Mouse (Mus musculus) megakaryocyte, adult 5-6 weeks (primary cell): ENCODE results near the gene Cfap43. TPM values are rescaled to one million over a fixed set of nuclear protein-coding genes. Genes with fewer than 3 reads are reported as not detected.
A peak's percentile ranks its signal among the peaks of the same experiment; 100 is the strongest.
"Not testable (repeated sequence)": the region's sequence is repeated elsewhere in the genome, so short reads cannot be mapped to it uniquely, and the experiment has no call there.

Experiments
- ATAC-seq: 2 replicates; pipeline ENCODE4 v1.8.0; 2016; ENCODE audit warnings: mild to moderate bottlenecking, inconsistent platforms; ENCODE audit not compliant: poor library complexity, severe bottlenecking
- total RNA-seq, 2 experiments: library from RNA; stranded (forward) in 1 of 2; stranded (reverse) in 1 of 2; fragments of 153-499, 151-499 nt in 1 of 2; fragments of 221-1000, 200-1000 nt in 1 of 2; gene quantifications; 2 replicates each; pipeline versions ENCODE4 v1.2.3 to v1.2.4; 2015 to 2017

The Cfap43 gene
- total RNA-seq, 2 experiments from 2014 or later, result 0.18 TPM; not detected in 1

GRCm38 (mm10) chr19:47857957-47858942 lies 60.8 kb downstream of the Cfap43 start:
- ATAC-seq, result no peak

GRCm38 (mm10) chr19:47854796-47855783 lies 64.0 kb downstream of the Cfap43 start, which contains the start of gene Gsto1:
TSS of gene Gsto1 (plus strand) at chr19:47854970.
- peak; percentile 94 for ATAC-seq

GRCm38 (mm10) chr19:47853951-47854795 lies 64.9 kb downstream of the Cfap43 start:
- peak; percentile 43 for ATAC-seq

GRCm38 (mm10) chr19:47853053-47853452 lies 66.0 kb downstream of the Cfap43 start:
- ATAC-seq, result no peak

- not testable (repeated sequence) for ATAC-seq
These were observed 67.0 kb downstream of the Cfap43 start for GRCm38 (mm10) chr19:47852131-47852530.

GRCm38 (mm10) chr19:47849735-47850134 lies 69.4 kb downstream of the Cfap43 start:
- no peak for ATAC-seq

- not testable (repeated sequence) for ATAC-seq
These were observed 77.9 kb downstream of the Cfap43 start for GRCm38 (mm10) chr19:47841234-47841633.

- peak; percentile 21; the same call in 1 of the 2 replicates for ATAC-seq
These were observed 81.6 kb downstream of the Cfap43 start for GRCm38 (mm10) chr19:47837527-47837901.

- peak; percentile 96 for ATAC-seq
These were observed 82.2 kb downstream of the Cfap43 start for GRCm38 (mm10) chr19:47836701-47837526.

GRCm38 (mm10) chr19:47835776-47836175 lies 83.3 kb downstream of the Cfap43 start:
- no peak for ATAC-seq

GRCm38 (mm10) chr19:47834614-47835013 lies 84.5 kb downstream of the Cfap43 start:
- no peak for ATAC-seq

GRCm38 (mm10) chr19:47832316-47832715 lies 86.8 kb downstream of the Cfap43 start:
- ATAC-seq, result no peak

GRCm38 (mm10) chr19:47831111-47831510 lies 88.0 kb downstream of the Cfap43 start:
- no peak for ATAC-seq

- no peak for ATAC-seq
These were observed 89.1 kb downstream of the Cfap43 start for GRCm38 (mm10) chr19:47829913-47830450.

GRCm38 (mm10) chr19:47824026-47824425 lies 95.1 kb downstream of the Cfap43 start:
- no peak for ATAC-seq

- no peak for ATAC-seq
These were observed 96.8 kb downstream of the Cfap43 start for GRCm38 (mm10) chr19:47822143-47822796.

GRCm38 (mm10) chr19:47821494-47821872 lies 97.6 kb downstream of the Cfap43 start:
- ATAC-seq, result no peak

- peak; percentile 68 for ATAC-seq
These were observed 98.1 kb downstream of the Cfap43 start for GRCm38 (mm10) chr19:47820832-47821493.
